Mouse (Mus musculus) hindbrain, postnatal 0 days (tissue): Measurements from ENCODE around the gene Hdac4. TPM values are rescaled to one million over a fixed set of nuclear protein-coding genes. Genes with fewer than 3 reads are reported as not detected.
A peak's percentile ranks its signal among the peaks of the same experiment; 100 is the strongest.

ENCODE experiments used
- ATAC-seq: fragments of 200-750 bp; cut with Nextera tagmentation; 2 replicates; pipeline ENCODE4 v1.8.0; 2017; ENCODE audit warnings: mild to moderate bottlenecking, moderate TSS enrichment, moderate library complexity
- DNase-seq: peaks from one replicate; pipeline ENCODE4 v3.0.0-alpha.2; 2015; ENCODE audit warnings: low spot score
- H3K27ac ChIP-seq: fragments of 300-500 bp; sonication (generic); 2 replicates; pipeline ENCODE4 v1.5.1; 2014; ENCODE audit warnings: mild to moderate bottlenecking
- H3K27me3 ChIP-seq: fragments of 300-500 bp; sonication (generic); 2 replicates; pipeline ENCODE4 v1.6.1; 2014; ENCODE audit warnings: low read length, mixed read lengths; ENCODE audit not compliant: insufficient read depth
- H3K36me3 ChIP-seq: fragments of 300-500 bp; sonication (generic); 2 replicates; pipeline ENCODE4 v1.6.1; 2014; ENCODE audit warnings: low read length, mixed read lengths; ENCODE audit not compliant: insufficient read depth
- H3K4me1 ChIP-seq: fragments of 300-500 bp; sonication (generic); 2 replicates; pipeline ENCODE4 v1.6.1; 2014; ENCODE audit warnings: antibody characterized with exemption, low read length, mixed read lengths; ENCODE audit not compliant: insufficient read depth
- H3K4me2 ChIP-seq: fragments of 300-500 bp; sonication (generic); 2 replicates; pipeline ENCODE4 v1.6.1; 2014; ENCODE audit warnings: low read depth, mild to moderate bottlenecking, low read length, moderate library complexity, mixed read lengths
- H3K4me3 ChIP-seq: fragments of 300-500 bp; sonication (generic); 2 replicates; pipeline ENCODE4 v1.5.1; 2014; ENCODE audit warnings: low read length
- H3K9ac ChIP-seq: fragments of 300-500 bp; sonication (generic); replicated peaks from 2 replicates; pipeline ENCODE4 v1.6.1; 2014; ENCODE audit warnings: mild to moderate bottlenecking, low read length, moderate library complexity, mixed read lengths
- H3K9me3 ChIP-seq: fragments of 300-500 bp; sonication (generic); 2 replicates; pipeline ENCODE4 v1.6.1; 2016; ENCODE audit warnings: low read length, mixed read lengths
- CTCF ChIP-seq: IDR thresholded peaks from 2 replicates; pipeline ENCODE4 v1.5.1; 2016; ENCODE audit warnings: antibody characterized with exemption, control low read depth, low read depth
- WGBS: fragments of 180-500 bp; shearing (Covaris S2); extraction: QIAGEN DNeasy Blood & Tissue Kit; methylation state at CpG from one replicate; pipeline ENCODE4 v1.1.7; 2014; 5-methylcytosine and 5-hydroxymethylcytosine counted together
- polyA plus RNA-seq: library from polyadenylated mRNA; unstranded; fragments of >200 nt; fragmentation: Nextera tagmentation; extraction: Ambion mirVana; gene quantifications from 2 replicates; pipeline ENCODE4 v1.2.1, GENCODE M21; 2015
- total RNA-seq: library from RNA; depleted of rRNA; stranded (reverse); fragments of >200 nt; gene quantifications from 2 replicates; pipeline ENCODE4 v1.2.3, GENCODE M21; 2014

The Hdac4 gene
- total and polyA plus RNA-seq, 2 experiments from 2014 or later = 20.2 to 67.9 TPM

DNA sequence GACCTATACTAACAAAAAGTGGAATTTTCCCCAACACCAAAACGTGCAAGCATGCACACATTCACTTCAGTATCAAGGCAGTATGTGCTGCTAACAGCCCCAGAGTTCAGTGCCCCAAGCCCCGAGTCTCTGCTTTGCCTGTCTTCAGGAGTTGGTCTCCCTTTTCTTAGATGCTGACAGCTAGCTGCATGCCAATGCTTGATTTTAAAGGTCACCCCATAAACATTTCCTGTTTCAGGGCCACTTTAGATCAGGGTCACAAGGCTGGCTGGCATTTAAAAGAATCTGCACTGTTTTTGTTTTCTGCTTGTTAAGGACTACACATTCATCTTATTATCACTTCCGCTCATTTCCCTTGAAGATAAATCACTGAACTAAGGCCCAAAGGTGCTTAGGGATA lies 92.1 kb downstream of the Hdac4 start:
- no peak overlapping the region for H3K27ac ChIP-seq
- DNase-seq (no peak), ATAC-seq (no peak)
- 78% methylated on average over 3 of the region's 3 CpGs for WGBS
- no peaks in the 10 kb centered on the region for H3K27me3 ChIP-seq
- TF ChIP-seq CTCF = no peak
- H3K4me3 ChIP-seq = no peak overlapping the region
- H3K4me1 ChIP-seq = peaks cover 7% of the 10 kb centered on the region
- no peak overlapping the region for H3K9ac ChIP-seq
- no peaks in the 10 kb centered on the region for H3K9me3 ChIP-seq
- H3K36me3 ChIP-seq = no peaks in the 10 kb centered on the region
- no peak overlapping the region for H3K4me2 ChIP-seq

DNA sequence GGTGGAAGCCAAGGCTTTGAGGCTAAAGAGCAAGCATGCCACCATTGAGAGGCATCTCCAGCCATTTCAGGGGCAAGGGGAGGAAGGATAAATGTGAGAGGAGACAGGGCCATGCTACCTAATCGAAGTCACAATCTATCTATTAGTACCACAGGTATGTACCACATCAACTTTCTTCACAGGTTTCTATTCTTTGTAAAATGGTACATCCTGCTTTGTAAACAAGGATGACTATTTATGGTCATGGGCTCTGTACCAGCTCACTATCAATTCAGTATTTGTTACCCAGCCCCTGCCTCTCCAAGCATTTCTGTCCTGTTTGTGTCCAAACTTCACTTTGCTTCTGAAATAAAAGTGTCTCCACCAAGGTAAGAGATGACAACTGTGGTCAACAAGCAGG lies 92.7 kb downstream of the Hdac4 start:
- no peak for ATAC-seq

DNA sequence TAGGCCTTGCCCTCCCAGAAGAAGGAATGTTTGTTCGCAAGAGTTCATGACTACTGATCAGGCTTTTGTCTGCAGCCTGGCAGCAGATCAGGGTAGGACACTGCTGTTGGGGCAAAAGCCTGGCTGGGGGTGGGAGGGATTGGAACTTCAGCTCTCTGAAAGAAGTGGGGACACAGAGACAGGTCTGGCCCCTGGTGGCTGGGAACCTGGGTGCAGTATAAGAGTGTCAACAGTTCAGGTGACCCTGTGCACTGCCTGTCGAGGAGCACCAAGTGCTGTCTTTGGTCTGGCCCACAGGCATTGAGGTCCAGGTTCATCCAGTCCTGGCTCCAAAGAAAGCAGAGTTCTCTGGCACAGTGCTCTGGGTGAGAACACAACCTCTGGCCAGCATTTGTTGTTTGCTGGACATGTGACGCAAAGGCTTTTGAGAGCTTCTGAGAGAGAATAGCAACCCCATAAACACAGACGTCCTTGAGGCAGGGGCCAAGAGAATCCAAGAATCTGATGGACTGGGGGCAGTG lies 95.1 kb downstream of the Hdac4 start:
- Histone ChIP-seq H3K36me3 (no peaks in the 10 kb centered on the region), H3K9ac (no peak overlapping the region), H3K4me3 (no peak overlapping the region), H3K4me2 (no peak overlapping the region), H3K9me3 (no peaks in the 10 kb centered on the region), H3K27ac (peak overlapping the region; percentile 49; the same call in 1 of the 2 replicates), H3K4me1 (peaks cover 7% of the 10 kb centered on the region; the same call in 1 of the 2 replicates), H3K27me3 (no peaks in the 10 kb centered on the region)
- DNase-seq (peak; percentile 40), ATAC-seq (peak; percentile 82; the same call in 1 of the 2 replicates)
- no peak for TF ChIP-seq CTCF
- 52% methylated on average over 4 of the region's 4 CpGs for WGBS

More for the DNA sequence above, 92.7 kb downstream of the Hdac4 start:
- Histone ChIP-seq H3K9me3 (no peaks in the 10 kb centered on the region), H3K9ac (no peak overlapping the region), H3K27ac (no peak overlapping the region), H3K27me3 (no peaks in the 10 kb centered on the region), H3K4me3 (no peak overlapping the region), H3K4me2 (no peak overlapping the region), H3K4me1 (peaks cover 7% of the 10 kb centered on the region), H3K36me3 (no peaks in the 10 kb centered on the region)
- no peak for DNase-seq
- TF ChIP-seq CTCF = no peak
- 100% methylated on average over 1 of the region's 1 CpGs for WGBS

DNA sequence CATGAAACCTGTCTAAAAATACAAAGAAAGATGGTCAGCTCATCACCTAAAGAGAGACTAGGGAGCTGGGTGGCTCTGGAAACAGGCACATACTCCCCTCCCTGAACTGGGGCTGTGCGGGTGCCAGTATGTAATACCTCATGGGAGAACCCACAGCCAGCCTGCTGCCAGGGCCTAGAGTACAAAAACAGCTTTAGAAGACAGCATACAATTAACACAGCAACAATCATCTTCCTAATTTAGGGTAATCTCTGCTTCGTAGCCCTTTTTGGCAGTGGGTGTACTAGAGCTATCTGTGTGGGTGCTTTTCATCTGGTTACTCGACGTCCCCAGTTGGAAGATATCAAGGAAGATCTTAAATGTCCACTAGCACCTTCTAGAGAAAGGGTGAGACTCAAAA lies 95.5 kb downstream of the Hdac4 start:
- Histone ChIP-seq H3K4me1 (peaks cover 7% of the 10 kb centered on the region; the same call in 1 of the 2 replicates), H3K9me3 (no peaks in the 10 kb centered on the region), H3K27me3 (no peaks in the 10 kb centered on the region), H3K9ac (no peak overlapping the region), H3K4me3 (no peak overlapping the region), H3K4me2 (no peak overlapping the region), H3K36me3 (no peaks in the 10 kb centered on the region), H3K27ac (peak overlapping the region; percentile 49; the same call in 1 of the 2 replicates)
- TF ChIP-seq CTCF = no peak
- DNase-seq = no peak
- ATAC-seq = 0 out of 2 replicates have a peak, but pooled peaks have one; percentile 29
- 64% methylated on average over 4 of the region's 4 CpGs for WGBS

DNA sequence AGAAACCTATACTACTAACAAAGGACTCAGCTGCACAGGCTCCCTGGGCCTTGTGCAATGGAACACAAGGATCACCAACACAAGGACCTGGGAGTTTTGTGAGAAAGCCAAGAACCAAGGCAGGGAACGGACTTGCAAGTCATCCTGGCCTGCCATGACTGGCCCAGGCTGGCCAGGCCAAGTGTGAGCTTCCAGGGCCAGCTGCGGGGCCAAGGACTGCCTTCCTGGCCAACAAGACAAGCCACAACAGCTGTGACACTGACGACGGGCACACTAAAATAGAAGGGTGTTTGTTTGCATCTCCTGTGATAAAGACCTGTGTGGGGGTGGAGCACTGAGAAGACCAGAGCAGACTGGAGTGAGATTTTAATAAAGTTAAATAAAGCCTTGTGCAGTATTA lies 96.0 kb downstream of the Hdac4 start:
- no peaks in the 10 kb centered on the region for H3K36me3 ChIP-seq
- peak; percentile 74; the same call in 1 of the 2 replicates for ATAC-seq
- TF ChIP-seq CTCF = no peak
- peak; percentile 23 for DNase-seq
- peaks cover 7% of the 10 kb centered on the region; the same call in 1 of the 2 replicates for H3K4me1 ChIP-seq
- H3K9me3 ChIP-seq = no peaks in the 10 kb centered on the region
- H3K27me3 ChIP-seq = no peaks in the 10 kb centered on the region
- no peak overlapping the region for H3K4me2 ChIP-seq
- no peak overlapping the region for H3K4me3 ChIP-seq
- no peak overlapping the region for H3K9ac ChIP-seq
- peak overlapping the region; percentile 49; the same call in 1 of the 2 replicates for H3K27ac ChIP-seq
- 56% methylated on average over 4 of the region's 4 CpGs for WGBS

DNA sequence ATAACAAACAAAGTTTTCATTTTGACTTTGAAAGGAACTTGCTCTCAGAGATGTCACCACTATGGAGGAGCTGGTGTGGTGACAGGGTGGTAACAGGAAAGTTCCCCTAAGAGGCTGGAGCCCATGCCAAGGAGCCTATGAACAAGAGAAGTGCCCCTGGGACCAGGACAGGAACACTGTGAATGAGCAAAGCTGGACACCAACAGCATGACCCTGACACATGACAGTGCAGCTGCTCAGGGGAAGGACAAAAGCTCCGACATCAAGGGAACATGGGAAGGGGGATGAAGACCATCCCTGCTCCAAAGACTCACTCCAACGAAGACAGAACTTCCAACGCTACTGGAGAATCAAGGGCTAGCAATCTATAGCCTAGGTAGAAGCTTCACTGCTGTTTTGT lies 97.0 kb downstream of the Hdac4 start:
- ATAC-seq (no peak), DNase-seq (no peak)
- TF ChIP-seq CTCF = no peak
- Histone ChIP-seq H3K9ac (no peak overlapping the region), H3K4me1 (peaks cover 7% of the 10 kb centered on the region; the same call in 1 of the 2 replicates), H3K27me3 (no peaks in the 10 kb centered on the region), H3K4me3 (no peak overlapping the region), H3K9me3 (no peaks in the 10 kb centered on the region), H3K36me3 (no peaks in the 10 kb centered on the region), H3K4me2 (no peak overlapping the region), H3K27ac (no peak overlapping the region)
- WGBS = 65% methylated on average over 3 of the region's 3 CpGs

DNA sequence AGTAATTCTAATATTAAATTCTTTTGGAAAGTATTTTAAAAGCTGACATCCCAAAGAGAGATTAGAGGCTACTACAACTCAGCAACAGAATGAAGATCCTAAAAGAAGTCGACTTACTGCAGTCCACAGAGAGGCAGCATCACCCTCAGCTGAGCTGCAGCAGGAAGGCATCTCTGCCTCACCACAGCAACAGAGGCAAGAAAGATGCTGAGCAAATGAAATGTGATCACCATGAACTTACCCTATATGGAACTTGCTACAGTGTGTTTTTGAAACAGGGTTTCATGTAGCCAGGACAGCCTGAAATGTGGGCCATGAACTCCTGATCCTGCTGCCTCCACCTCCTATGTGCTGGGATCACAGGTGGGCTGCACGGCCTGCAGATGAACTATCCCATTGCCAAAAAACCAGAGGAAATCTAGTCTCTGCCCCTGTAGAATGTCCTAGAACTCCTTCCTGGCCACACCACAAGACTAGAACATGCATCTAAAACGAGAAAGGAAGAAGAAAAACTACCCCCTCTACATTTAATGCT lies 98.4 kb downstream of the Hdac4 start:
- no peak overlapping the region for H3K4me2 ChIP-seq
- ATAC-seq = no peak
- 81% methylated on average over 3 of the region's 3 CpGs for WGBS
- H3K4me3 ChIP-seq = no peak overlapping the region
- TF ChIP-seq CTCF = no peak
- peaks cover 7% of the 10 kb centered on the region; the same call in 1 of the 2 replicates for H3K4me1 ChIP-seq
- no peak for DNase-seq
- H3K27me3 ChIP-seq = no peaks in the 10 kb centered on the region
- H3K9me3 ChIP-seq = no peaks in the 10 kb centered on the region
- no peak overlapping the region for H3K9ac ChIP-seq
- H3K27ac ChIP-seq = no peak overlapping the region
- no peaks in the 10 kb centered on the region for H3K36me3 ChIP-seq
